8 mouse cellular contexts compared by ENCODE assay signal in the genomic region with DNA sequence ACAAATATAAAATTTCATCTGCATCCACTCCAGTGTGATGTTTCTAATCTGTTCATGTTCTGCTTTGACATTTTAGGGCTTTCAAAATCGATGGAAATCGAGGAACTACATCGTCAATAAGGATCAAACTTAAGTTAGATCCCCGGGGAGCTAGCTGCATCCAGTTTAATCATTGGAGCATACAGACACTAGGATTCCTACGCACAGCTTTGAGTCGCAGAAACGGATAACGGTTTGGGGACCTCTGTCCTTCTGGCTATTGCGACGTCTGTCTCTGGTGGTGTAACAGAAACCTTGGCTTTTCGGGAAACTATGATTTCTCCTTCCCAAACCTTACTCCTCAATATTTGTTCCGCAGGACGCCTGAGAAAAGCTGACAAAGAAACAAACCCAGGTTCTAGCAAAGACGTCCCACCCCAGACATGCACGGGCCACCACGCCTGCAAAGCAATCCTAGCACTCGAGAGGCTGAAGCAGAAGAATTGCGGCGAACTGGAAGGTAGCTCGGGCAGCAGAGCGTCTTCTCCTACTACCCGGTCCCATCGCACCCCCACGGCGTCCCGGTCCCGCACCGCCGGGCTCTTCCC. TPM values are rescaled to one million over a fixed set of nuclear protein-coding genes. Genes with fewer than 3 reads are reported as not detected.
A peak's percentile ranks its signal among the peaks of the same experiment; 100 is the strongest.
DNase-seq lines count a peak whose midpoint lies in the region; ATAC-seq and TF ChIP-seq lines count a peak whose summit lies in the region.

No protein-coding gene starts in this region.

- H3K36me3 ChIP-seq in heart, embryonic 11.5 days (ENCODE audit: control insufficient read depth, insufficient read depth, low read length), result no peaks in the 10 kb centered on the region
- H3K36me3 ChIP-seq in ES-Bruce4 (ENCODE audit: control insufficient read depth, insufficient read depth, low read length, poor library complexity, severe bottlenecking), result peaks cover 7% of the 10 kb centered on the region; the same call in 1 of the 2 replicates
- H3K36me3 ChIP-seq in limb, embryonic 10.5 days, result peaks cover 14% of the 10 kb centered on the region
- peaks cover 3% of the 10 kb centered on the region for H3K36me3 ChIP-seq in small intestine, adult 2 months (ENCODE audit: control insufficient read depth, insufficient read depth, low read length)

- no peak for TF ChIP-seq POLR2A in ES-Bruce4 (IDR thresholded peaks at IDR 0.05; ENCODE audit: insufficient read depth, low read length)
- TF ChIP-seq POLR2A in small intestine, adult 2 months (IDR thresholded peaks at IDR 0.05; ENCODE audit: low read depth, low read length), result no peak

- H3K9ac ChIP-seq in heart, embryonic 11.5 days (ENCODE audit: low read depth, low read length), result peak overlapping the region; percentile 89
- peak overlapping the region; percentile 84 for H3K9ac ChIP-seq in ES-Bruce4 (ENCODE audit: low read depth, poor library complexity, severe bottlenecking)

- H3K4me1 ChIP-seq in heart, embryonic 11.5 days (ENCODE audit: control insufficient read depth, insufficient read depth, low read length), result 0 out of 2 replicates have a peak, but pooled peaks cover 3% of the 10 kb centered on the region
- peaks cover 2% of the 10 kb centered on the region for H3K4me1 ChIP-seq in ES-Bruce4 (ENCODE audit: control insufficient read depth, insufficient read depth, low read length)
- peaks cover 14% of the 10 kb centered on the region for H3K4me1 ChIP-seq in limb, embryonic 10.5 days
- H3K4me1 ChIP-seq in small intestine, adult 2 months (ENCODE audit: control insufficient read depth, insufficient read depth, insufficient read length, low read length), result no peaks in the 10 kb centered on the region

- ATAC-seq in heart, embryonic 11.5 days (replicated peaks; ENCODE audit: insufficient number of reproducible peaks, low FRiP score, low TSS enrichment), result no peak
- ATAC-seq in erythroblast, adult 5-6 weeks (replicated peaks; ENCODE audit: low FRiP score, poor library complexity, severe bottlenecking), result peak; percentile 46

- DNase-seq in heart, adult 9 months (ENCODE audit: low spot score in 2 of 2), result no peak
- DNase-seq in limb, embryonic 10.5 days (ENCODE audit: low spot score), result no peak
- DNase-seq in urinary bladder, postnatal 4 days (ENCODE audit: low spot score in 2 of 2), result no peak
- DNase-seq in layer of hippocampus, postnatal 25 days (ENCODE audit: extremely low spot score in 1 of 2, low spot score in 1 of 2), result no peak

- H3K27me3 ChIP-seq in heart, embryonic 11.5 days (ENCODE audit: control insufficient read depth, insufficient read depth, low read length), result no peaks in the 10 kb centered on the region
- H3K27me3 ChIP-seq in ES-Bruce4 (ENCODE audit: control insufficient read depth, insufficient read depth, low read length, poor library complexity, severe bottlenecking), result no peaks in the 10 kb centered on the region
- no peaks in the 10 kb centered on the region for H3K27me3 ChIP-seq in limb, embryonic 10.5 days (ENCODE audit: low read depth, poor library complexity, severe bottlenecking)
- no peaks in the 10 kb centered on the region for H3K27me3 ChIP-seq in small intestine, adult 2 months (ENCODE audit: control insufficient read depth, insufficient read depth, low read length)

- 2% methylated on average over 29 of the region's 29 CpGs for WGBS in heart, embryonic 11.5 days (ENCODE audit: insufficient replicate concordance)
- 2% methylated on average over 29 of the region's 29 CpGs for WGBS in limb, embryonic 10.5 days
- WGBS in small intestine, adult 2 months, result 2% methylated on average over 29 of the region's 29 CpGs

- no peak for TF ChIP-seq CTCF in ES-Bruce4 (IDR thresholded peaks at IDR 0.05; ENCODE audit: low read depth, low read length)
- TF ChIP-seq CTCF in small intestine, adult 2 months (IDR thresholded peaks at IDR 0.05; ENCODE audit: extremely low read depth, insufficient read length, insufficient replicate concordance, low read depth, low read length), result no peak

- H3K4me3 ChIP-seq in heart, embryonic 11.5 days (ENCODE audit: low read depth, low read length), result peak overlapping the region; percentile 84
- peak overlapping the region; percentile 72 for H3K4me3 ChIP-seq in ES-Bruce4 (ENCODE audit: low read depth, low read length)
- H3K4me3 ChIP-seq in limb, embryonic 10.5 days, result peak overlapping the region; percentile 94
- peak overlapping the region; percentile 88 for H3K4me3 ChIP-seq in small intestine, adult 2 months (ENCODE audit: low read depth, low read length)

- peak overlapping the region; percentile 90 for H3K27ac ChIP-seq in heart, embryonic 11.5 days (ENCODE audit: low read depth, low read length)
- no peak overlapping the region for H3K27ac ChIP-seq in ES-Bruce4 (ENCODE audit: insufficient read depth, low read length)
- H3K27ac ChIP-seq in limb, embryonic 10.5 days, result peak overlapping the region; percentile 95
- H3K27ac ChIP-seq in small intestine, adult 2 months (ENCODE audit: insufficient read depth, low read depth, low read length), result peak overlapping the region; percentile 1; the same call in 1 of the 2 replicates

- H3K4me2 ChIP-seq in heart, embryonic 11.5 days, result peak overlapping the region; percentile 79

- no peak for TF ChIP-seq EP300 in ES-Bruce4 (IDR thresholded peaks at IDR 0.05; ENCODE audit: insufficient read depth, low read depth, low read length)

- H3K9me3 ChIP-seq in heart, embryonic 11.5 days (replicated peaks; ENCODE audit: control insufficient read depth, low read length), result no peaks in the 10 kb centered on the region
- no peaks in the 10 kb centered on the region for H3K9me3 ChIP-seq in ES-Bruce4 (replicated peaks; ENCODE audit: control insufficient read depth, insufficient read depth, low read length, poor library complexity, severe bottlenecking)
- no peaks in the 10 kb centered on the region for H3K9me3 ChIP-seq in limb, embryonic 10.5 days (replicated peaks)

RNA-seq across cellular contexts. Expression of gene Scoc, which starts 16.4 kb away (rescaled TPM):
- 92.8 and 95.5 TPM in 2 replicates for polyA plus RNA-seq in heart, embryonic 11.5 days (2014; fragmentation: Nextera tagmentation; extraction: Ambion mirVana)
- 76.3 and 82.9 TPM in 2 replicates for polyA plus RNA-seq in ES-Bruce4 (2011; ENCODE audit: insufficient read depth, insufficient read length, low read depth, missing spikeins)
- 40.9 and 47.0 TPM in 2 replicates for total RNA-seq in erythroblast, adult 5-6 weeks (2015; ENCODE audit: low replicate concordance)
- 52.7 and 55.6 TPM in 2 replicates for total RNA-seq in erythroblast, adult 5-6 weeks (2017; ENCODE audit: low replicate concordance)
- 97.0 and 97.6 TPM in 2 replicates for polyA plus RNA-seq in limb, embryonic 10.5 days (2016; fragmentation: Nextera tagmentation; extraction: Ambion mirVana)
- 0.35 and 0.76 TPM in 2 replicates for polyA plus RNA-seq in small intestine, adult 2 months (2012; rRNA removed)
- total RNA-seq in layer of hippocampus, postnatal 25 days (2021), result 100 to 1,000 TPM; 212 to 226 TPM

RNA-seq across cellular contexts. Expression of gene Clgn, which starts 52.1 kb away (rescaled TPM):
- polyA plus RNA-seq in heart, embryonic 11.5 days (2014; fragmentation: Nextera tagmentation; extraction: Ambion mirVana), result 0.07 and 0.20 TPM in 2 replicates
- polyA plus RNA-seq in ES-Bruce4 (2011; ENCODE audit: insufficient read depth, insufficient read length, low read depth, missing spikeins), result 4.8 and 5.6 TPM in 2 replicates
- 0.63 and 0.77 TPM in 2 replicates for total RNA-seq in erythroblast, adult 5-6 weeks (2015; ENCODE audit: low replicate concordance)
- 1.3 and 4.3 TPM in 2 replicates for total RNA-seq in erythroblast, adult 5-6 weeks (2017; ENCODE audit: low replicate concordance)
- 1.5 and 2.0 TPM in 2 replicates for polyA plus RNA-seq in limb, embryonic 10.5 days (2016; fragmentation: Nextera tagmentation; extraction: Ambion mirVana)
- polyA plus RNA-seq in small intestine, adult 2 months (2012; rRNA removed), result not detected in 2 replicates
- total RNA-seq in layer of hippocampus, postnatal 25 days (2021), result 1 to 10 TPM; 8.2 to 9.1 TPM

Comparison
In these comparisons a context has a peak if more than half of its experiments do, and no peak if none do; other contexts are left out.
1. RNA of gene Scoc, which starts 16.4 kb away (polyA plus RNA-seq): 97.0 to 97.6 TPM in limb, embryonic 10.5 days, 92.8 to 95.5 TPM in heart, embryonic 11.5 days and 76.3 to 82.9 TPM in ES-Bruce4; 0.35 to 0.76 TPM in small intestine, adult 2 months; every median in the first group is over 10 times any median in the second.
2. Peak in every context shown above with its lines, with median percentiles within 50 percentile points of each other: H3K4me3 ChIP-seq.